Mouse (Mus musculus): ENCODE measurements around the gene Nkapd1.

The Nkapd1 gene

DNA sequence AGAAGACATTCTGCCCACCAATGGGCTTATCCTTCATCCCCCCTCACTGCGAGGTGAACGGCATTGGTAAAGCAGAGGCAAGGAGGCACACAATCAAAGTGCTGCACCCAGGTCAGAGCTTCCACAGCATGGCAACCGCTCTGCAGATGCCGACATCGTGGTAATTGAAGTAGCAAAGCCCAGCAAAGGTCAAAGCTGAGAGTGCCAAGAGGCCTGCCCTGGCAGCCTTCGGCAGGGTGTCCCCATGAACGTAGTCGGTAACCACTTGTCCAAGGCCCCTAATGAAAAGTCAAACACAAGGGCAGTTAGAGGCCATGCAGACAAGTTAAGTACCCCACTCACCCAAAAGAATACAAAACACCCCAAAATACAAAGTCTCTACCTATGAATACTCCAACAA, 20.3 kb downstream of the Nkapd1 start:
- DNase-seq, result no peak

DNA sequence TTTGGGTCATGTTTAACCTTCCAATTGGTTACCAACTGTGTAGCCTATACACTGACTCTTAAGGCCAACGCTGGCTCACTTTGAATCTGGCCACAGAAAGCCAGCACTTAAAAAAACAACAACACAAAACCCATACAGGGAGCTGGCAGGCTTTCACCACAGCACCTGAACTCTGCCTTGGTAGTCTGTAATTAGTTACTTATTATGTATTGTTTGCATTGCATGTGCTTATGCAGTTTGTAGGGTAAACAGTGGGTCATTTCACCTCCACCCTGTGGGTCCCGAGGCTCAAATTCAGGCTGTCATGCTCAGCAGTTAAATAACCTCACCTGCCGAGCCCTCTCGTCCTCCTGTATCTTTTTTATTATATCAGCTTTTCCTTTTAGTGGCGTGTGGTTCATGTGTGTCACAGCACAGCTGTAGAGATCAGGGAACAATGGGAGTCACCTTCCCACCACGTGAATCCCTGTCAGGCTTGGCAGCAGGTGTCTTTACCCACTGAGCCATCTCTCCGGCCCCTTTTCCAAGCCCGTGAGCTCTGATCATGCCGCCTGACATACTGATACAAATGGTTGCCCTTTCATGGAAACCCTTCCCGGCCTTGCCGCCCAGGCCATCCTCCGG, 22.4 kb downstream of the Nkapd1 start:
- DNase-seq, result no peak

DNA sequence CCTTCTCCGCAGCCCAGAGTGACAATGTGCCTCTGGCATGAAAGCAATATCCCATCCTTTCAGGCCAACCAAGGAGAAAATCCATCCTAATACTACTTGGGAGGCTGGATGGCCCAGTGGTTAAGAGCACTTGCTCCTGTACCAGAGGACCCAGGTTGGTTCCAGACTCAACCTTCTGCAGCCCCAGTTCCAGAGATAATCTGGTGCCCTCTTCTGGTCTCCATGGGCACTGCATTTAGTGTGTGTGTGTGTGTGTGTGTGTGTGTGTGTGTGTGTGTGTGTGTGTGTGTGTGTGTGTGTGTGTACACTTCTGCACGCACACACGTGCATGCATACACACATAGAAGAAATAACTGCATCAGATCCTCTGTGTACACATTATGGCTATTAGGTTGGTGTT, 23.7 kb downstream of the Nkapd1 start:
- no peak for DNase-seq

DNA sequence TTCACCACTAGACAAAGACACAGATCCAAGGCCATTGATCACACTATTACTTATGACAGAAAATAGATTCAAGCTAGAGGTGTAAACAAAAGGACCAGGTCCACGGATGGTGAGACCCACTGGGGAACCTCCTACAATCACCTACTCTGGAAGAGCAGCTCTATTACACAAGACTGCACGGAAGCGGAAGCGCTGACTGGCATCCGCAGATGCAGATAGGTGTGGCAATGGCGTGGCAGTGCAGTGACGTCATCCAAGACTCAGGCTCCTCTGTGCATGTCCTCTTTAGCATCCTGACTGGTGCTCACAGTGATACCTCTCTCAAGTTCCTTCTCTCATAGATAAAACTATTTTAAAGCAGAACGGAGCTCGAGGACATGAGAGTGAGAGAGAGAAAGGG, 24.3 kb downstream of the Nkapd1 start:
- DNase-seq, result no peak

DNA sequence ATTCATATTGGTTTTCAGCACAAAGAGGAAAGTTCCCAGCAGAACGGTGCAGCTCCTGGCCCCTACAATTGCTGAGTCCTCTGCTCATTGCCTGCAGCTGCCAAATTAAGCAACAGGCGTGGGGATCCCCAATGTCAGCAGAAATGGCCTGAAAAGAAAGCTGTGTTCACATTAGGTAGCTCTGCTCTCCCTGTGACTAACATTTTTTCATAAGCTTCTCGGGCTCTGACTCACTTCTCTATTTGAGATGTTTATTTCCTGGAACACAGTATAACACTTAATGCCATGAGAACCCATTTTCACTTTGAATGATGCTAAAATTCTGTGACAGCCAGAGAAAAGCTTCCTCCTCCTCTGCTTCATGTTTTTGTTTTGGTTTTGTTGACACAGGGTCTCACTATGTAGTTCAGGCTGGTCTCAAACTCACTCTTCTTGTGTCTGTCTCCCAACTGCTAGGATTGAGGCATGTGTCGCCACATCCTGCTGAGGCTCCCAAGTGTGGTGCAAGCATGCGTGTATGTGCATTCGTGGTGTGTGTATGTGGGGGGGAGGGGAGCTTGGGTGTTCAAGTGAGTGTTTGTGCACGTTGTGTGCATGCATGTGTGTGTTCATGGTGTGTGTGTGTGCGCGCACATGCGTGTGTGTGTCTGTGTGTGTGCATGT, 26.3 kb downstream of the Nkapd1 start:
- DNase-seq, result no peak

DNA sequence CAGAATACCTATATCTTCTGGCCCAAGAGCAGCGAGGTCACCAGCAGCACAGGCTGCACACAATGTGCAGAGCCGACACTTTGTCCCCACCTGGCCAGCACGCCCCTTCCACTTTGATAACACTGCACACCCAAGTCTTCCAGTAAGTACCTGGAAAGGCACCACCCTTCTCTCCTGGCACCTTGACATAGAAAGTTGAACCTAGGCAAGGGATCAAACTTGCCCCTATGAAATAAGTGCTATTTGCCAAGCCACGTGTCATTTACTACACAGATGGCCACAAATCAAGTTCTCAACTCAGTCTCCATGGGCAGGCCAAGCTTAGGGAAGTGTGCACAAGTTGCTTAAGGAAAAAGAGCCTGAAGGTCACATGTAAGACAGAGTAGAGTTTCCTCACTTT, 30.3 kb downstream of the Nkapd1 start:
- no peak for DNase-seq

DNA sequence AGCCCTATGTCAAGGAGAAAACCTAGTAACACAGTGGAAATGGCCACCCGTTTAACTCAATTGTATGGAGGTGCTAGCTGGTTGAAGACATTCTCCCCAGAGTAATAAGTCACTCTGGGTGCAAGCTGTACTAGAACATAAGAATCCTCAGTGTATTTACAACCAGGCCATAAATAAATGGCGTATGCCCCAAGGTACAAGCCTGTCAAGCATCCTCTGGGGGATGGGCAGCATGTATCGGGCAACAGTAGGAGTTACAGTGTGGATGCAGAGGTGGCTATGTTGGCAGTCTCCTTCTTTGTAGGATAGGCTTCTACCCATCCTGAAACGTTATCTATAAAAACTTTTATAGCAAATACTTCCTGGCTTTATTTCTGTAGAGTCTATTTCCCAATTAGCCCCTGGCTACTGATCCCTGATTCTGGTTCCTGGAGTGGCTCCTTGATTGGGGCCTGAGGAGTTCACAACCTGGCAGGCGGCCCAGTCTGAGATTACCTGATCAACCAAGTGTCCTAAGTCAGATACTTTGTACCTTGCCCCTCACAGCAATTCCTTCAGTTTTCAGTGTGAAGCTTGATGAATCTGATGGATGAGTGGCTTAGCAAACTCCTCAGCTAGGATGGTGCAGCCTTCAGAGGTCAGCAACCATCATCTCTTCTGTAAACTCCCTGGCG, 32.0 kb downstream of the Nkapd1 start:
- no peak for DNase-seq

DNA sequence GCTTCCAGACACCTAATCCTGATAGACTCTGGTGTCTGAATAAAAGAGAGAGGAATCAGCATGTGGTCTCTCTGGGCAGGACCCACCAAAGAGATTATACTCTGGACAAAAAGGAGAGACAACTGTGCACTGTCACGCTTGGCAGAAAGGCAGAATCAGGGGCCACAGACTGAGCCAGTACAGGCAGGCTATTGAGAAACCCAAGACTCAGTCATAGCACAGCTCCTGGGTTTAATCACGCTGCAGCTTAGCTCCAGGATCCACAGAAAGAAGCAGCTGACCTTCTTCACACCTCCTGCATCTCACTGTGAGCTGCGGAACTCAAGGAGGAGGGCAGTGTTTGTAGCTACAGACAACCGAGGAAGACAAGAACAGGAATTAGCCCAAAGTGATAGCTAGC, 36.9 kb downstream of the Nkapd1 start:
- no peak for DNase-seq

DNA sequence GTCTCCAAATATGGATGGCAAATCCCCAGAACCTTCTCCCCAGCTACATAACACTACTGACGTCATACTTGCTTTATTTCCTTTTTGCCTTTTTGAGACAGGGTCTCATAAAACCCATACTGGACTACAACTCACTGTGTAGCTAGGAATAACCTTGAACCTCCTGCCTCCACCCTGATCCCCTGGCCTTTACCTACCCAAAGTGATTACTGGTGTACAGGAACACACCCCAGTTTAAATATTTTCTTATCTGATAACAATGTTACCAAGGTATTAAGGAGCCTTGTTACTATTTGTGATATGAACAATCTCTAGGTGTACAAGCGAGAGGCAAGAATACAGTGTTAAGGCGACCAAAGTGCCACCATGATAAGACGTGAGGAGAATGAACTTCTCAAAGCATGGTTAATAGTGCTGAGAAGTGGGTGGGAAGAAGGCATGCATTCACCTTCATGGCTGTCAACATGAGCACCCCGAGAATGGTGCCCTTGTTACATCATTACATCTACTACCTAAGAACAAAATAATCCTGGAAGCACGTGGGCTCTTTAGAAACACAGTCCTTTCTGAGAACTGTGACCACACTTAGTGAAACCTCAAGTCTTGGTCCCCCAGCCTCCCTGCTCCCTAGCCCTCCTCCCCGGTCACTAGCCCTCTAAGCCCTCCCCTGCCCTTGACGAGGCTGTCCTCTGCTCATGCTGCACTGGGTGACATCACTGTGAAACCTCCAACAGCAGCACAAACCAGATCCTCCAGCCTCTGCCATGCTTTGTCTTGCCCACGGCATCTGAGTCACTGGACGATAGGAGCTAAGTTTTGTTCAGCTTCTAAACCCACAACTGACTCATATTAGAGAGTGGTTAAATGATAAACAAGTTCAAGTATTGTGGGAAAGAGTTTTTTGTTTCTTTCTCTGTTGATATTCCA, 47.4 kb downstream of the Nkapd1 start:
- DNase-seq, result no peak

DNA sequence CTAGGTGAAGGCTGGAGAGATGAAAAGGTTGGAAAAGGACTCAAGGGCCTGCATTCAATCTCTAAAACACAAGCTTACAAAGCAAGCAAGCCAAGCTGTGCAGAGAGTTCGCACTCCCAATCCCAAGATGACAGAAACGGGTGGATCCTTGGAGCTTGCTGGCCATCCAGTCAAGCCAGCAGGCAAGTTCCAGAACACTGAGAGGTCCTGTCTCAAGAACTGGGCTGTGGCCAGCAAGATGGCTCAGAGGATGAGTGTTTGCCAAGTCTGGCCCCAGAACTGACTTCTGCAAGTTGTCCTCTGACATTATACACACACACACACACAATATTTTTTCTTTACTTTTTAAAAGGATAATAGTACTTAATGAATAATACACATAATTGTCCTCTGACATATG, 49.4 kb downstream of the Nkapd1 start:
- no peak for DNase-seq

DNA sequence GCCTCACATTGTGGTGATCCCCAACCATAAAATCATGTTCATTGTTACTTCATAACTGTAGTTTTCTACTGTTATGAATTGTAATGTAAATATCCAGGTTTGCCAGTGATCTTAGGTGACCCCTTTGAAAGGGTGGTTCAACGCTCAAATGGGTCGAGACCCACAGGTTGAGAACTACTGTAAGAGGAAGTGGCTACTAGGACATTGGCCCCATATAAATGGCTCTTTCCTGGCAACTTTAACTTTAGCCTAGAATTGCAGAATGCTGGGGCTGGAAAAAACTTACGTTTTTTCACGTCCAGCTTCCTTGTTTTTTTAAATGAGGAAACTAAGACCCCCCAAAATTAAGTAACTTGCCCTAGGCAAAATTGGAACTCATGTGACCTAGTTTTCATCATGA, 49.9 kb downstream of the Nkapd1 start:
- DNase-seq, result no peak

DNA sequence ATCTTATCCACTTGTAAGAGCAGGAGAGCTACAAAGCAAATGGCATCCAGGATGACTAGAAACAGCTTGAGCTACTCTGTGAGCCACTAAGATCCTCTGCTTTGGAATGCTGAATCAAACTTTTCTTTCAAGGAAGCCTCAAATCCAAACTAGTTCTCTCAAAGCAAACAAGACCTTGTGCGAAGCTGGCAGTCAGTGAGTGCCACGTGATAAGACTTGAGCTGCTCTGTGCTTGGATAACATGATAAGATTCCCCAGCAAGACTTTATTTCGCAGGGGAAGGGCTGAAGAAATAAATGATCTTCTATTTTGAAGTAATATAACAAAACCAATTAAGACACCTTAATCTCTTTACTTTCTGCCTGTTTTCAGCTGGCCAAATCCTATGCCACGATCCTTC, 51.3 kb downstream of the Nkapd1 start:
- no peak for DNase-seq

DNA sequence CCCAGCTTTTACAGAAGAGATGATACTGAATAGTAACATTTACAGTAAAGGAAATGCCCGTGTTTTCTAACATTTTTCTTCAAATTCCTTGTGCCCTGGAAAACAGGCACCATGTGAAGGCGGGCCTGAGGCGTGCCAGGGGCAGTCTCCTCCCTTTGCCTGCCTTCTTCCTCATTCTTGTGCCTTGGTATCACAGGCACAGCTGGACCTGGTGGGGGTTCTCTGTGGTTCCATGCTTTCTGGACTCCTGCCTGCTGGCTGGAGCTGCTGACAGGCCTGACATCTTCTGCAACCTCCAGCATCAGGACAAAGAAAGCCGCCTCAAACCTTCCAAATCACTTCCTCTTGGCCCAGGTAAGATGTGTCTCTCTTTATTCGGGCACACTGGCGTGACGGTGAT, 52.1 kb downstream of the Nkapd1 start:
- DNase-seq, result no peak

DNA sequence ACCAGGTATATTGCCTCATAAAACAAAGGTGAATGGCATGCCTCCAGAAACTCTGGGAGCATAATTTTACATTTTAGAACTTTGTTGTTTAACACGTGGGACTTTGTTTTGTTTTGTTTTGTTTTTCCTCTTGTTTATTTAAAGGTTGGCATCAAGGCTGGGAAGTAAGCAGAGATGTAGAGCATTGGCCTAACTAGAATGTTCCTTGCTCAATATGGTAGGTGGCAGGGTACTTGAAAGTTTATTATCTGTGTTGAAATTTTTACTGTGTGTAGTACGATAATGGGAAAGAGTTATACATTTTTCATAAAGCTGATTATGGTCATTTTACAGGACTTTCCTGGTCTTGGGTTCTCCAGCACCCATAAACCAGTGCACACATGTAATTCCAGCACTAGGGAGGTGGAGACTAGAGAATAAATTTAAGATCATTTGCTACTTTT, 55.3 kb downstream of the Nkapd1 start:
- DNase-seq, result no peak

DNA sequence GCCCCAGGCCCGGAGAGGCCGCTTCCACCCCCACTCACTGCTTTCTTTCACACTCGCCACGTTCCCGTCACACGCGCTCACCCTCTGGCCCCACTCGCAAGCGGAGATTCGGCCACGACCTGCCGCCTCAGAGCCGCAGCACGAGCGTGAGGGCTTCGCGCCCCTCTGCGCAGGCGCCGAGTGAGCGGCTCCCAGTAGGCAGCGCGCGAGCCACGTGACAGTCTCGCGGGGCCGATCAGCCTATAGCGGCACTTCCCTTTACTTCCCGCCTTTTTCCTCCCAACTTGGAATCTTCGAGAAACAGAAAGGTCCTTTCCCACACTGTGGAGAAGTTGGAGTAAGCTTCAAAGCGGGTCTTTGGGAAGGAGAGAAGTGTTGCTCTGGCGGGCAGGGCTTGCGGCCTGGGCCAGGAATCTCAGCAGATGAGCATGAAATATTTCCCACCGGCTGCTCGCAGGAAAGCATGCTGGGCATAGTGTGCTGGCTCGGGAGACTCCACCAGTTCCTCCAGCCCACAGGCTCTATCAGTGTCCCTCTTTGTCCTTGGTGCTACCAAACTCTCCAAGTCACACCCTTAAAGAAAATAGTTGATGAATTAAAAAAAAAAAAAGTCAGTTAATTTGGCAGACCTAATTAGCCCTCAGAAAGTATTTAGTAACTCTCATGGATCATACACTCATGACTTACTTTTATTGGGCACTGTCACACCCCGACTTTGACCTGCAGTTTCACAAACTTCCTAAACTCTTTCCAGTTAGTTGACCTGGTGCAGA, 55.9 kb downstream of the Nkapd1 start, which contains the start of gene Tex12:
TSS of gene Tex12 (minus strand) at position 181 of the 773 bp plus-strand sequence.
- DNase-seq, result no peak

All from layer of hippocampus, adult 9-11 months (tissue).